Mouse (Mus musculus): ENCODE data around the gene Cks1brt. TPM values are rescaled to one million over a fixed set of nuclear protein-coding genes. Genes with fewer than 3 reads are reported as not detected.

Gene Cks1brt
- polyA plus RNA-seq, 1 experiment from 2014 or later = not detected

- no peaks in the 10 kb centered on the region for H3K4me1 ChIP-seq
- no peaks in the 10 kb centered on the region for H3K9me3 ChIP-seq
- DNase-seq (ENCODE audit: low spot score) = no peak
- no peaks in the 10 kb centered on the region for H3K36me3 ChIP-seq
- H3K4me3 ChIP-seq = no peak overlapping the region
- 70% methylated on average over 1 of the region's 1 CpGs for WGBS
- no peaks in the 10 kb centered on the region for H3K27me3 ChIP-seq (ENCODE audit: insufficient read depth, poor library complexity, severe bottlenecking)
- H3K27ac ChIP-seq = no peak overlapping the region
Measured at GRCm38 (mm10) chr8:85192346-85192745, 40.6 kb downstream of the Cks1brt start.

GRCm38 (mm10) chr8:85220220-85220619 is 68.5 kb downstream of the Cks1brt start:
- Histone ChIP-seq H3K4me1 (no peaks in the 10 kb centered on the region), H3K27ac (no peak overlapping the region), H3K36me3 (no peaks in the 10 kb centered on the region), H3K4me3 (no peak overlapping the region), H3K9me3 (no peaks in the 10 kb centered on the region), H3K27me3 (ENCODE audit: insufficient read depth, poor library complexity, severe bottlenecking) (no peaks in the 10 kb centered on the region)
- 65% methylated on average over 4 of the region's 4 CpGs for WGBS
- no peak for DNase-seq (ENCODE audit: low spot score)

DNA sequence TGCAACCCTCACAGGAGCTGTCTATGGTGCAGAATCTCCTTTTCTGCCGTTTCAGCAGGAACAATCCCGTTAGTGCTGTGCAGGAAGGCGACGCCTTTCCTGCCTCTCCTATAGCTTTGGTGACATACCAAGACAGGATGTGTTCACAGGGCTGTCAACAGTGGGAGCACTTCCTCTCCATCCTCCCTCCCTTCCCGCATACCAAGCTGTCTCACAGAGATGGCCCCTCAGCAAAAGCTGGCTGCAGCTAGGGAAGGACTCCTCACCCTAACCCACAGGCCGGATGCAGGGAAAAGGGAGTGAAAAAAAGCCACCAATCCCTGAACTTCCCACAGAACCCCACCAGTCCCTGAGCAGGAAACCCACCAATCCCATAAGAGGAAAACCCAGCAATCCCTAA is 69.3 kb downstream of the Cks1brt start:
- Histone ChIP-seq H3K4me1 (no peaks in the 10 kb centered on the region), H3K4me3 (no peak overlapping the region), H3K9me3 (no peaks in the 10 kb centered on the region), H3K36me3 (no peaks in the 10 kb centered on the region), H3K27me3 (ENCODE audit: insufficient read depth, poor library complexity, severe bottlenecking) (no peaks in the 10 kb centered on the region), H3K27ac (no peak overlapping the region)
- 28% methylated on average over 6 of the region's 6 CpGs for WGBS
- peak; percentile 79 for DNase-seq (ENCODE audit: low spot score)

Small RNAs within 50 kb of the gene (microRNA-seq; reads per million reads assigned to microRNA genes)
- 6.6 reads per million, percentile 20 among the genes with 10 or more reads in this experiment for gene Gm23388

Other genes starting within 250 kb of the Cks1brt start
- 54.2 and 54.3 TPM in 2 replicates for gene Klf1, start 250.0 kb upstream of the Cks1brt start, polyA plus RNA-seq (2016; fragmentation: Nextera tagmentation; extraction: Ambion mirVana)
- gene Dnase2a, start 243.4 kb upstream of the Cks1brt start, polyA plus RNA-seq (2016; fragmentation: Nextera tagmentation; extraction: Ambion mirVana) = 3.2 and 3.8 TPM in 2 replicates
- gene Mast1, start 214.6 kb upstream of the Cks1brt start, polyA plus RNA-seq (2016; fragmentation: Nextera tagmentation; extraction: Ambion mirVana) = 0.09 and 0.16 TPM in 2 replicates
- 0.21 and 0.34 TPM in 2 replicates for gene Rtbdn, start 204.9 kb upstream of the Cks1brt start, polyA plus RNA-seq (2016; fragmentation: Nextera tagmentation; extraction: Ambion mirVana)
- gene Gm49661, start 182.5 kb upstream of the Cks1brt start, polyA plus RNA-seq (2016; fragmentation: Nextera tagmentation; extraction: Ambion mirVana) = not detected in 2 replicates
- gene Prdx2, start 182.3 kb upstream of the Cks1brt start, polyA plus RNA-seq (2016; fragmentation: Nextera tagmentation; extraction: Ambion mirVana) = 810 and 835 TPM in 2 replicates
- 104 and 119 TPM in 2 replicates for gene Rnaseh2a, start 182.2 kb upstream of the Cks1brt start, polyA plus RNA-seq (2016; fragmentation: Nextera tagmentation; extraction: Ambion mirVana)
- 9.5 and 11.4 TPM in 2 replicates for gene Junb, start 173.2 kb upstream of the Cks1brt start, polyA plus RNA-seq (2016; fragmentation: Nextera tagmentation; extraction: Ambion mirVana)
- 8.4 and 14.7 TPM in 2 replicates for gene Hook2, start 161.3 kb upstream of the Cks1brt start, polyA plus RNA-seq (2016; fragmentation: Nextera tagmentation; extraction: Ambion mirVana)
- gene Best2, start 137.4 kb upstream of the Cks1brt start, polyA plus RNA-seq (2016; fragmentation: Nextera tagmentation; extraction: Ambion mirVana) = not detected in 2 replicates
- gene Asna1, start 126.6 kb upstream of the Cks1brt start, polyA plus RNA-seq (2016; fragmentation: Nextera tagmentation; extraction: Ambion mirVana) = 149 and 157 TPM in 2 replicates
- gene Trir, start 125.1 kb upstream of the Cks1brt start, polyA plus RNA-seq (2016; fragmentation: Nextera tagmentation; extraction: Ambion mirVana) = 85.6 and 133 TPM in 2 replicates
- gene Tnpo2, start 115.0 kb upstream of the Cks1brt start, polyA plus RNA-seq (2016; fragmentation: Nextera tagmentation; extraction: Ambion mirVana) = 27.2 and 28.4 TPM in 2 replicates
- 20.2 and 21.0 TPM in 2 replicates for gene Fbxw9, start 91.9 kb upstream of the Cks1brt start, polyA plus RNA-seq (2016; fragmentation: Nextera tagmentation; extraction: Ambion mirVana)
- 0.51 and 0.57 TPM in 2 replicates for gene Gm5741, start 83.9 kb upstream of the Cks1brt start, polyA plus RNA-seq (2016; fragmentation: Nextera tagmentation; extraction: Ambion mirVana)
- gene Dhps, start 80.2 kb upstream of the Cks1brt start, polyA plus RNA-seq (2016; fragmentation: Nextera tagmentation; extraction: Ambion mirVana) = 54.0 and 72.3 TPM in 2 replicates
- 97.0 and 105 TPM in 2 replicates for gene Wdr83os, start 71.2 kb upstream of the Cks1brt start, polyA plus RNA-seq (2016; fragmentation: Nextera tagmentation; extraction: Ambion mirVana)
- gene Wdr83, start 70.6 kb upstream of the Cks1brt start, polyA plus RNA-seq (2016; fragmentation: Nextera tagmentation; extraction: Ambion mirVana) = 41.2 and 47.9 TPM in 2 replicates
- 27.2 and 30.7 TPM in 2 replicates for gene Man2b1, start 68.7 kb upstream of the Cks1brt start, polyA plus RNA-seq (2016; fragmentation: Nextera tagmentation; extraction: Ambion mirVana)
- 0.84 and 1.00 TPM in 2 replicates for gene Zfp791, start 28.8 kb upstream of the Cks1brt start, polyA plus RNA-seq (2016; fragmentation: Nextera tagmentation; extraction: Ambion mirVana)
- not detected in 2 replicates for gene Olfr371, start 74.1 kb downstream of the Cks1brt start, polyA plus RNA-seq (2016; fragmentation: Nextera tagmentation; extraction: Ambion mirVana)
- gene Orc6, start 147.7 kb downstream of the Cks1brt start, polyA plus RNA-seq (2016; fragmentation: Nextera tagmentation; extraction: Ambion mirVana) = 89.3 and 122 TPM in 2 replicates
- gene Vps35, start 147.9 kb downstream of the Cks1brt start, polyA plus RNA-seq (2016; fragmentation: Nextera tagmentation; extraction: Ambion mirVana) = 124 and 136 TPM in 2 replicates
- gene Mylk3, start 234.4 kb downstream of the Cks1brt start, polyA plus RNA-seq (2016; fragmentation: Nextera tagmentation; extraction: Ambion mirVana) = 131 and 248 TPM in 2 replicates

Data from heart, embryonic 10.5 days (tissue).